Mouse (Mus musculus) layer of hippocampus, adult 18-20 months (tissue): ENCODE results near the gene Myoz2. TPM values are rescaled to one million over a fixed set of nuclear protein-coding genes. Genes with fewer than 3 reads are reported as not detected.

Experiments
- DNase-seq, 2 experiments: peaks; one replicate each; pipeline ENCODE4 v3.0.0; 2022; ENCODE audit warnings: low spot score in 2 of 2
- long read RNA-seq: library from polyadenylated mRNA; stranded (forward); transcript quantifications from one replicate; pipeline ENCODE4 v2.0.0, GENCODE M21; 2021
- total RNA-seq, 2 experiments: library from RNA; stranded (reverse); gene quantifications; 2 replicates each; pipeline ENCODE4 v1.2.3; 2021

Myoz2 gene
- total RNA-seq = under 1 TPM; 0.45 to 0.94 TPM
- long read RNA-seq, partial matches to known transcripts = 2 of 2 reads
- long read RNA-seq, other reads (novel, unspliced or antisense) = 0 of 2 reads

GRCm38 (mm10) chr3:123034752-123035151 lies at the start of gene Myoz2:
TSS of gene Myoz2 (minus strand) at chr3:123035015.
- no peak for DNase-seq

DNA sequence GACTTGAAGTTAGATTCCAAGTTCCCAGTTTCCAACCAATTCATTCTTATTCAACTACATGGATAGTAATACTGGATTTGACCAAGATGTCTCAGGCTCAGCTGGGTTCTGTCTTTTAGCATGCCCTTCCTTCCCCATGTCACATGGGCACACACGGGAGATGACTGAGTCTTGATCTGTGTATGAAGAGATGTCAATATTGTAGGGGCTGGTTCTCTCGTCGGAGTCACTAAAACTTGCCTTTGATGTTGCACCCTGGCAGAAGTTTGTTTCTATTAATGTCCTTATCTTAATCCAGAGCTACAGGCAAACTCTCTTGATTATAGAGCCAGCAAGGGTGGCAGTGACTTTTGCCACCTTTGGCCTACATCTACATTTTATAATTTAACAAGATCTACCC lies 46.9 kb upstream of the Myoz2 start:
- DNase-seq = no peak

- no peak for DNase-seq
Observed at GRCm38 (mm10) chr3:123080943-123081342, 46.1 kb upstream of the Myoz2 start.

GRCm38 (mm10) chr3:123080017-123080725 lies 45.4 kb upstream of the Myoz2 start:
- no peak for DNase-seq

DNA sequence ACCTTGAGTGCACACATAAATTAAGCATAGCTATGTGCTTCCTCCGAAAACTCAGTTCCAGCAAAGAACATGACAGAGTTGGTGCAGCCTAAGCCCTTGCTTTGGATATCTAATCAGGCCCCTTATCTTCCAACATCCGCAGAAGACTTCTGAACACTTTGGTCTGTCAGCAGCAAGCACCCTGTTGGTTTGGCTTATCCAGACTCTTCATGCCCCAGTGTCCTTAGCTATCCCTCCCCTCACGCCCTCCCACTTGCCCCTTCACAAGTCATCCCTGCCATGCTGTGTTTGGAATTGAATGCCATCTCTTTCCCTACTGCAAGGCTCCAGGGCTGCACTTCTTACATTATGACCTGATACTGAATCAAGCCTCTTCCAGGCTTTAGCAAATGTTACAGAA lies 40.9 kb upstream of the Myoz2 start:
- DNase-seq = no peak

DNA sequence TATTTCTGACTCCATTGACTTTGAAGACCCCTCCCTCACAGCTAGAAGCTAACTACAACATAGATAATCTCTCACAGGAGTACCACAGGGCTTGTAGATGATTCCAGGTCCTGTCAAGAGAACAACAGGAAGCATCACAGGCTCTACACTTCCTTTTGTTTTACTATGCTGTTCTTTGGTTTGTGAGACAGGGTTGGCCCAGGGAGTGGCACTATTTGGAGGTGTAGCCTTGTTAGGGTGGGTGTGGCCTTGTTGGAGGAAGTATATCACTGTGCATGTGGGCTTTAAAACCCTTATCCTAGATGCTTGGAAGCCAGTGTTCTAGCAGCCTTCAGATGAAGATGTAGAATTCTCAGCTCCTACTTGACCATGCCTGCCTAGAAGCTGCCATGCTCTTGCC lies 40.2 kb upstream of the Myoz2 start:
- no peak for DNase-seq

DNA sequence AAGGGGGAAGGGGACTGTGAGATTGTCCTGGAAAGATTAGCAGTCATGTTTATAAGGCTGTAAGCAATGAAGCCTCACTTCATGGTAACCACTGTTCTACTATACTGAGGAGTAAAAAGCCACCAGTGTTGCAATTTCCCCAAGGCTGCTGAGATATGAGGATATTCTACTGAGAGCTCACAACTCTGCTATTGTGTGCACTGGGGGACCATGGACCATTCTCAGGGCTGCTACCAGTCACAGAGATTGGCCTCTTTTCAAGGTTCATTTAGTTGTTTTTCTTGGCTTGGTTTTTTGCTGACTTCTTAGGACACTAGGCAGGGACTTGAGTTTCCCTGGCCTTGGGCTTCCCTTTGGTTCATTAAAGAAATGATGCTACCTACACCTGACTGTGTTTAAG lies 38.5 kb upstream of the Myoz2 start:
- no peak for DNase-seq

- DNase-seq = no peak
Observed at GRCm38 (mm10) chr3:123072472-123072871, 37.7 kb upstream of the Myoz2 start.

GRCm38 (mm10) chr3:123070996-123071395 lies 36.2 kb upstream of the Myoz2 start:
- no peak for DNase-seq

DNA sequence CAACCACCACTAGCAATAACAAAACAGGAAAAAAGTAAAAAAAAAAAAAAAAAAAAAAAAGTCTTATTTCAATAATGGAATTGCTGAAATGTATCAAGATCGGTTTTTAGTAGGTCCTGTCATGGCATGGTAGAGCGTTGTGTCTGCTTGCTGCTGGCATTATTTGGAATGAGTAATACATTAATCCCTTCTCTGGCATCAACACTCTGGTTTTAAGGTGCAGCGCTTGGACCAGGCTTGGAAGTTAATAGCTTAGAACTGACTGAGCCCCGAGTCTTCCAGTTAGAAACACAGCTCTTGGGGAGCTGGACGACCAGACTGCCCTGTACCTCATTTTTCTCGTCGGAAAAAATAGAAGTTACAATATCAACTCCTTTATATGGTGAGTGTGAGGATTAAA lies 32.0 kb upstream of the Myoz2 start:
- DNase-seq = no peak

- DNase-seq = no peak
Observed at GRCm38 (mm10) chr3:123065466-123065865, 30.7 kb upstream of the Myoz2 start.

- no peak for DNase-seq
Observed at GRCm38 (mm10) chr3:123064186-123064585, 29.4 kb upstream of the Myoz2 start.

DNA sequence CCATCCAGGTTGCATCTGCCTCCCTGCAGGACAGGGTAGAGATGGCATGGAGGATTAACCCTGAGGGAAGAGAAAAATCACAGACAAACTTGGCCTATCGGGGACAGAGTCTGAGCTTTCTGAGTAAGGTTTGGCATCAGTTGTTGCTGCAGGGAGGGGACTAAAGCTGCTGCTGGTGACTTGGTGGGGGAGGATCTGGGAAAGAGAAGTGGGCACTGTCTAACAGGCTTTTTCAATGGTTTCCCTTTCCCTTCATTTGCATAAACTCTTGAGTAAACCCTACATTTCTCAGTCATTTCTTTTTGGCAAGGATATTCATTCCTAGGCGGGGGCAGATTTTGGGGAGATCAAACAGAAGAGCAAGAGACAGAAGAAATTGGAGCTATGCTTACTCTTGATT lies 27.1 kb upstream of the Myoz2 start:
- DNase-seq = no peak

DNA sequence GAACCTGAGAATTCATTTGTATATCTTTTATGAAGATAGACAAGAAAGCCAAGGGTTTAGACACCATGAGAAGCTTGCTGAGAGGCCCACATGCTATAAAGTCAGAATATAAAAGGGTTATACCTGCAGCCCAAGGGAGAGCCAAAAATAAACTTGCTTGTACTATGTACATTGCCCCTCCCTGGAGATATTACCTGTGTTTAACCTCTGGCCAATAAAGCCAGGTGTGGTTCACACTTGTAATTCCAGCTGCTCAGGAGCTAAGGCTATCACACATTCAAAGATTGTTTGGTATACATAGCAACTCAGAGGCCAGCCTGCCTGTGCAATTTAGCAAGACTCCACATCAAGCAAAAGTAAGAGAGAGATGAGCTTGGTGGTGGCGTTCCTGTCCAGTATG lies 24.0 kb upstream of the Myoz2 start:
- DNase-seq = no peak

- DNase-seq = no peak
Observed at GRCm38 (mm10) chr3:123054178-123054577, 19.4 kb upstream of the Myoz2 start.

DNA sequence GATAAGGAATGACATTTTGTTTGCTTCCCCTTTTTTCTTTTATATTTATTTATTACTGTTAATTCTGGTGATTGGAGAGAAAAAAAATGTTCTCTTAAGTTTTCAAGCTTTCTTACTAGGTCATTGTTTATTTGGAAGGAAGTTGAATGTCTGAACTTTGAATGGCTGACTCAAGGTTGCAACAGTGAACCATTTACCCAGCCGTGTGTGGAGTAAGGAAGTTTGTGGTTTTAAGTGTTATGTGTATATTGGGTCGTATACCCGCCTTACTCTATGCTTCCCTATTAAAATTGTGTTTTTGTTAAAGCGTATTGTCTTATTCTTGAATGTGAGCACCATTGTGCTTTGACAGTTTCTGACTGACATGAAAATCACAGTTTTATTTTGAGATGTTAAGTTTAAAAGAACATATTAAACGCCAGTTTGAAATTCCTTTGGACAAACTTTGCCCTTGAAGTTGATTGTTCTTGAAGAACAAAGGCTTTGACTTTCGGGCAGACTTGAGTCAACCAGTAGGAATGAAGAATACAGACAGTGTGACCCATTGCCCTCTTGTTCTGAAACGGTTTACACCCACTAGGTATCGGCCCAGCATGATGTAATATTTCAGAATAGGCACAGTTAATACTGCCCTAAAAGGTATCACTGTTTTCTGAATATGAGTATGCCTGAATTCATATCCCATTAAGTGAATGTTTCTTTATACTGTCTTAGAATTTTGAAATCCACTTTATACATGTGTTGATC lies 18.6 kb upstream of the Myoz2 start:
- DNase-seq = no peak

DNA sequence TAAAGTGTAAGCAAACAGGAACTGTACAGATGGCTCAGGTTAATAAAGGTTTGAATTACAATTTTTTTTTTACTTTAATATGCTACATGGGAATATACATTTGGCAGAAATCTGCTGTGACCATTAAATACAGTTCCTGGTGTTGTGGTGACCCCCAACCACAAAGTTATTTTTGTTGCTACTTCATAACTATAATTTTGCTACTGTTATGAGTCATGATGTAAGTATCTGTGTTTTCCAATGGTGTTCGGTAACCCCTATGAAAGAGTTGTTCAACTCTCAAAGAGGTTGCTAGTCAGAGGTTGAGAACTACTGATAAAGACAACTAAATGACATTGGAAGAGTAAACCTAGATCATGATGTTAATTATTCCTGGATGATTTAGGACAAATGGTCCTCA lies 7.5 kb upstream of the Myoz2 start:
- no peak for DNase-seq

GRCm38 (mm10) chr3:123033804-123034203 lies 1.0 kb downstream of the Myoz2 start:
- DNase-seq = no peak

DNA sequence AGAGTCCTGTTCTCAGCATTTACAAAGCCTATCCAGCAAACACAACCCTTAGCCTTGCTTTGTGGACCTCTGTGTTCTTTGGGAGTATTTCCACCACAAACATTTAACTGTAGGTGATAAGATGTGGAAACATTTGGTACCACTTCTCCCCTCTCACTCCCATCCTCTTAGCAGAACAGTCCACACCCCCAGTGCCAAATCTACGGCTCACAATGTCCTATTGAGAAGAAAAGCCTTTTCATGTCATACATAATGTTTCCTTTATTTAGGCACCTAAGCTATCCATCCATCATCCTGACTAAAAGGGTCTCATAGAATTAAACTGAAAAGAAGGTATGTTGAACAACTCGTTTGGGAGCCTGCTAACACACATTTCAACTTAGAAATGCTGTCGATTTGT lies 9.2 kb downstream of the Myoz2 start:
- DNase-seq = no peak

- DNase-seq = no peak
Observed at GRCm38 (mm10) chr3:123024496-123025234, 10.2 kb downstream of the Myoz2 start.

GRCm38 (mm10) chr3:123018792-123019191 lies 16.0 kb downstream of the Myoz2 start:
- DNase-seq = no peak

GRCm38 (mm10) chr3:123013476-123013875 lies 21.3 kb downstream of the Myoz2 start:
- peak in 1 of 2 experiments; percentile 11 for DNase-seq
